Mouse (Mus musculus) intestine, postnatal 0 days (tissue): Measurements from ENCODE around the gene Gnptab. TPM values are rescaled to one million over a fixed set of nuclear protein-coding genes. Genes with fewer than 3 reads are reported as not detected.
A peak's percentile ranks its signal among the peaks of the same experiment; 100 is the strongest.
"Not testable (repeated sequence)": the region's sequence is repeated elsewhere in the genome, so short reads cannot be mapped to it uniquely, and the experiment has no call there.

Experiments used
- ATAC-seq: fragments of 200-750 bp; cut with Nextera tagmentation; 2 replicates; pipeline ENCODE4 v1.8.0; 2017; ENCODE audit warnings: mild to moderate bottlenecking, moderate TSS enrichment, moderate library complexity
- H3K27ac ChIP-seq: fragments of 300-500 bp; sonication (generic); 2 replicates; pipeline ENCODE4 v1.5.1; 2014; ENCODE audit warnings: mild to moderate bottlenecking, low read depth, low read length, moderate library complexity
- H3K27me3 ChIP-seq: fragments of 300-500 bp; sonication (generic); replicated peaks from 2 replicates; pipeline ENCODE4 v1.6.1; 2014; ENCODE audit warnings: low read length, mixed read lengths; ENCODE audit not compliant: control insufficient read depth, insufficient read depth
- H3K36me3 ChIP-seq: fragments of 300-500 bp; sonication (generic); 2 replicates; pipeline ENCODE4 v1.6.1; 2014; ENCODE audit warnings: mild to moderate bottlenecking, moderate library complexity; ENCODE audit not compliant: control insufficient read depth, insufficient read depth
- H3K4me1 ChIP-seq: fragments of 300-500 bp; sonication (generic); replicated peaks from 2 replicates; pipeline ENCODE4 v1.6.1; 2014; ENCODE audit warnings: antibody characterized with exemption, low read length, mixed read lengths; ENCODE audit not compliant: control insufficient read depth, insufficient read depth
- H3K4me2 ChIP-seq: fragments of 300-500 bp; sonication (generic); replicated peaks from 2 replicates; pipeline ENCODE4 v1.6.1; 2014; ENCODE audit warnings: low read depth, mild to moderate bottlenecking, moderate library complexity
- H3K4me3 ChIP-seq: fragments of 300-500 bp; sonication (generic); 2 replicates; pipeline ENCODE4 v1.5.1; 2014; ENCODE audit warnings: low read depth, low read length
- H3K9ac ChIP-seq: fragments of 300-500 bp; sonication (generic); 2 replicates; pipeline ENCODE4 v1.6.1; 2014; ENCODE audit warnings: mild to moderate bottlenecking, low read depth, low read length
- H3K9me3 ChIP-seq: fragments of 300-500 bp; sonication (generic); 2 replicates; pipeline ENCODE4 v1.6.1; 2016; ENCODE audit warnings: mixed run types; ENCODE audit not compliant: control insufficient read depth
- CTCF ChIP-seq: sonication (generic); IDR thresholded peaks from 2 replicates; pipeline ENCODE4 v1.5.1; 2016; ENCODE audit warnings: low read depth, mild to moderate bottlenecking, control low read depth, antibody characterized with exemption, moderate library complexity
- WGBS: fragments of 180-500 bp; shearing (Covaris S2); extraction: QIAGEN DNeasy Blood & Tissue Kit; methylation state at CpG from one replicate; pipeline ENCODE4 v1.1.7; 2014; 5-methylcytosine and 5-hydroxymethylcytosine counted together
- polyA plus RNA-seq: library from polyadenylated mRNA; unstranded; fragments of >200 nt; fragmentation: Nextera tagmentation; extraction: Ambion mirVana; gene quantifications from 2 replicates; pipeline ENCODE4 v1.2.1, GENCODE M21; 2015

Gnptab gene
- polyA plus RNA-seq, 1 experiment from 2014 or later, result 6.2 TPM

DNA sequence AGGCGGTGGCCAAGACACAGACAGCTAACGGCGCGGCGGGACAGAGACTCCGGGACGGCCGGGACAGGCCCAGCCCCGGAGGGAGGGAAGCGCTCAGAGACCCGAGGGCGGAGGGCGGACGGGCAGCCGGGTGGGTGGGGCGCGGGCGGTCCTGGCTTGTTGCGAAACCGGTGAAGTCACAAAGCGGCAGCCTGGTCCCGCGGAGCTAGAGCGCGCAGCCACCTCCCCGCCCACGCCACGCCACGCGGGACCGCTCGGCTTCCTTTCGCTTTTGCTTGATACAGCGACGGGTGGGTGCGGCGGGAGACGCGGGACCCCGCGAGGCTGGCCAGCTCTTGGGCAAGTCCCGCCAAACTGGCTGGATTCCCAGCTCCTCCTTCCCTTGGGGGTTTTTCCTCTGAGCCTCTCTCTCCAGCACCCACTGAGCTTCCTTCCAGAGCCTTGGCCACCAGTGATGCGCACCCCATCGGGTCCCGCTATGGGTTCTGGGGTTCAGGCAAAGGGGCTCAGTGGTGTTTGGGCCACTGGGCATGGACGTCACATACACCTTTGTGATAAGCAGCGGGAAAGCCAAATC, 21.9 kb upstream of the Gnptab start:
- Histone ChIP-seq H3K4me3 (peak overlapping the region; percentile 59), H3K27ac (no peak overlapping the region), H3K36me3 (no peaks in the 10 kb centered on the region), H3K9ac (peak overlapping the region; percentile 61), H3K9me3 (no peaks in the 10 kb centered on the region), H3K4me1 (0 out of 2 replicates have a peak, but pooled peaks cover 3% of the 10 kb centered on the region), H3K27me3 (no peaks in the 10 kb centered on the region), H3K4me2 (peak overlapping the region; percentile 85)
- WGBS, result 3% methylated on average over 33 of the region's 47 CpGs
- no peak for TF ChIP-seq CTCF
- ATAC-seq, result peak; percentile 82

DNA sequence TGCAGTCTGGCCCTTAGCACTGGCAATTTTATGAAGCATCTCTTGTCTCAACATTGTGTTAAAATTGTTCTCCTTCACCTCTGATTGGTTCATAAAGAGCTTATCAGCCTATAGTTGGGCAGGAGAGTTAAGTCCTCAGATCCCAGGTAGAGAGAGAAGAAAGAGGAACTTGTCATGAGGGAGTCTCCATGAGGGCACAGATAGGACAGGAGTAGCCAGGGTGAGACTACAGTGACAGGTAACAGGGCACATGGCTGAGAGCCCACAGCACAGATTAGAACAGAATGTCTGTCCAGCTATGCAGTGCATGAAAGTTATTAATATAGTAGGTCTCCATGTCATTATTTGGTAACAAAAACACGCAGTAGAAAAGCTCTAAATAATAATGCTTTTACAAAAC, 16.7 kb upstream of the Gnptab start:
- no peak for ATAC-seq
- Histone ChIP-seq H3K9me3 (no peaks in the 10 kb centered on the region), H3K9ac (no peak overlapping the region), H3K36me3 (no peaks in the 10 kb centered on the region), H3K27ac (no peak overlapping the region), H3K4me2 (no peak overlapping the region), H3K27me3 (no peaks in the 10 kb centered on the region), H3K4me1 (no peaks in the 10 kb centered on the region), H3K4me3 (no peak overlapping the region)
- WGBS, result 61% methylated on average over 1 of the region's 1 CpGs
- no peak for TF ChIP-seq CTCF

DNA sequence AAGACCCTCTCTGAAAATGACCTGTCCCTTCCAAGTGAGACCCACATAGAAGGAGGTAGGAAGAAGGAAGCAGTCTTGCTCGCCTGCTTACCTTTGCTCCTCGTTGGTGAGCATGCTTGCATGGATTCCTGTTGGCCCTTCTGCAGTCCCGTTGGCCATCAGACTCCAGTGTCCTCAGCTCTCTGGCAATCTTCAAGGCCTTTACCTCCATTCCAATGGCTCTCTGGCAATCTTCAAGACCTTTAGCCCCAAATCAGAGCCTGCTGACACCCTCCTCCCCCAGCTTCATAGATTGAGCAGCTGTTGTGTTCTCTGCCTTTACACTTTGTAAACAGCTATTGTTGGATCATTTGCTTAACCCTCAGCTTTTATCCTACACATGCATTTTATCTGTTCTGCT, 14.7 kb upstream of the Gnptab start:
- no peak for ATAC-seq
- H3K9ac ChIP-seq, result no peak overlapping the region
- H3K27me3 ChIP-seq, result no peaks in the 10 kb centered on the region
- H3K9me3 ChIP-seq, result no peaks in the 10 kb centered on the region
- TF ChIP-seq CTCF, result no peak
- H3K4me3 ChIP-seq, result no peak overlapping the region
- H3K4me2 ChIP-seq, result no peak overlapping the region
- H3K4me1 ChIP-seq, result no peaks in the 10 kb centered on the region
- no peaks in the 10 kb centered on the region for H3K36me3 ChIP-seq
- no peak overlapping the region for H3K27ac ChIP-seq
- WGBS, result 72% methylated on average over 3 of the region's 3 CpGs

DNA sequence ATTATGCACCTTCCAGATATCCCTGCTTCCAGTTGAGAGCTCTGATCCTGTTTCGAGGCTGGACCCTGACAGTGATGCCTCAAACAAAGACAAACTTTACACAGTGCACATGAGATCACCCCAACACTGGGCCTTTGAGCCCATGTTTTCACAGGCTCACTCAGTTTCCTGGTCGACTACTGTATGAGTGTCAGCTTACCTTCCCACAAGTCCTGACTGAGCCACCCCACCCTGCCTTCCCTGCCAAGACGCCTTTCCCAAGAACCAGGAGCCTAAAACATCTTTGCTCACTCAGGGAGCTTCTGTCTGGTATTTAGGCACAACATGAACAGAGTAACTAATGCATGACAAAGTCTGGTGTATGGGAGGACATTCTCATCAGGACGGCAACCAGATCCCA, 9.7 kb upstream of the Gnptab start:
- Histone ChIP-seq H3K4me2 (no peak overlapping the region), H3K9me3 (no peaks in the 10 kb centered on the region), H3K36me3 (no peaks in the 10 kb centered on the region), H3K4me1 (no peaks in the 10 kb centered on the region), H3K4me3 (no peak overlapping the region), H3K27me3 (no peaks in the 10 kb centered on the region), H3K9ac (no peak overlapping the region), H3K27ac (no peak overlapping the region)
- no peak for TF ChIP-seq CTCF
- WGBS, result 56% methylated on average over 4 of the region's 4 CpGs
- no peak for ATAC-seq

DNA sequence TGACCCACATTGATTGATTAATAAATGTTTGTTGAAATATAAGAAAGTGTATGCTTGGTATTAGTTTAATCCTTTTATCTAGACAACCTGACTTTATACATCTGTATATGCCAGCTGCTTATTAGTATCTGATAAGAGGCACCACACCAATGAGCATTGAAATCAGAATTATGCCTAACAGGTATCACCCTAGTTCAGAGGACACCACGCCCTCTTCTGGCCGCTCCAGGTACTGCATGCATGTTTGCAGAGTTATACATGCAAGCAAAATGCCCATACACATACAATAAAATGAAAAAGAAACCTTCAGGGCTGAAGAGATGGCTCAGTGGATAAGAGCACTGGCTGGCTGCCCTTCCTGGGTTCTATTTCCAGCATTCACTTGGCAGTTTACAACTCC, 7.1 kb upstream of the Gnptab start:
- Histone ChIP-seq H3K27me3 (no peaks in the 10 kb centered on the region), H3K27ac (no peak overlapping the region), H3K36me3 (no peaks in the 10 kb centered on the region), H3K4me1 (no peaks in the 10 kb centered on the region), H3K4me3 (no peak overlapping the region), H3K9me3 (no peaks in the 10 kb centered on the region), H3K4me2 (no peak overlapping the region), H3K9ac (no peak overlapping the region)
- peak; percentile 65 for TF ChIP-seq CTCF
- ATAC-seq, result no peak
- WGBS, result 4% methylated on average over 2 of the region's 2 CpGs

DNA sequence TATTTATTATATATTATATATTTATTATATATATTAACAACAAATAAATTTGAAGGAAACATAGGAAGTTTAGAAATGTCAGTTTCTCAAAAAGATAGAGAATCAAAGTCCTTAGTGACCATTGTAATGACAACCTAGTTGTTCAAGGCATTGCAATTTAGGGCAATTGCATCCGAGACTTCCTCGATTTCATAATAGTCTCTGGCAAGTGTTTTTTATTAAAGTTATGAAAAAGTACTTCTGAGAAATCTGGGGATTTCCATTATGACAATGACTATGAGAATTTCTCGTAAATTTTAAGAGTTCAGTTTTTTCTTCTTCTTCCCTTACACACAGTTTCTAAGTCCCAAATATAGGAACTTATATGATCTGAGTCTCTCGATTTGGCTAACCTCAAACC, 6.5 kb upstream of the Gnptab start:
- no peak for TF ChIP-seq CTCF
- WGBS, result 92% methylated on average over 4 of the region's 4 CpGs
- Histone ChIP-seq H3K27me3 (no peaks in the 10 kb centered on the region), H3K9ac (no peak overlapping the region), H3K4me3 (no peak overlapping the region), H3K4me2 (no peak overlapping the region), H3K36me3 (no peaks in the 10 kb centered on the region), H3K27ac (no peak overlapping the region), H3K4me1 (no peaks in the 10 kb centered on the region), H3K9me3 (no peaks in the 10 kb centered on the region)
- ATAC-seq, result no peak

DNA sequence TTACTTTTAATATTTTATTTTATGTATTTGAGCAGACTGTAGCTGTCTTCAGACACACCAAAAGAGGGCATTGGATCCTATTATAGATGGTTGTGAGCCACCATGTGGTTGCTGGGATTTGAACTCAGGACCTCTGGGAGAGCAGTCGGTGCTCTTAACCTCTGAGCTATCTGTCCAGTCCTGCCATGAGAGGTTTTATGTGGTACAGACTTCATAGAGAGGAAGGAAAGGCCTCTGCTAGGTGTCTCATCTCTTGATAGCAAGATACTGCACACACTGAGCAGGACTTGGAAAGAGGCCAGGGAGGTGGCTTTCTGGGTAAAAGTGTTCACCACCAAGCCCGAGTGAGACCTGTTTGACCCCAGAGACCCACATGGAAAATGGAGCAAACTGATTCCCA, 6.0 kb upstream of the Gnptab start:
- H3K4me1 ChIP-seq, H3K4me2 ChIP-seq, ATAC-seq, H3K36me3 ChIP-seq, H3K9me3 ChIP-seq, H3K27me3 ChIP-seq, H3K9ac ChIP-seq, H3K27ac ChIP-seq, H3K4me3 ChIP-seq: not testable (repeated sequence)
- WGBS, result 80% methylated on average over 2 of the region's 2 CpGs
